8 mouse cellular contexts compared by ENCODE assay signal in the genomic region with DNA sequence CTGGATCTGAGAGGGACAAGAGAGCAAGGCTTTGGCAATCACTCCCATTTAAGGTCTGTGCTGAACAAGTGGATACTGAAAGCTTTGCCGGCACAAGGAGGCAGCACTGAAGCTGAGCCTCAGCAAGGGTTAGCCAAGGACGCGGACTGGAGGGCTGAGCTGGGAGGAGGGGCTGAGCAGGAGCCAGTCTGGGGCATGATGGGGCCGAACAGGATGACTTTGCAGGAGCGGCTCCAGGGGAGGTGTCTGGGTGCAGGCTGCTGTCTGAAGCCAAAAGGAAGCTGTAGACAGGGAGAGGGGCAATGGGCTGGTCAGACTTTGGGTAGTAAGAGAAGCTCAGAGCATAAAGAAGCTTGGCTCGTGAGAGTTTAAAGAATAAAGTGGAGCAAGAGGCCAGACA. TPM values are rescaled to one million over a fixed set of nuclear protein-coding genes. Genes with fewer than 3 reads are reported as not detected.
DNase-seq lines count a peak whose midpoint lies in the region; ATAC-seq and TF ChIP-seq lines count a peak whose summit lies in the region.

No protein-coding gene starts in this region.

- H3K27ac ChIP-seq in ES-Bruce4 (ENCODE audit: insufficient read depth, low read length), result no peak overlapping the region
- no peak overlapping the region for H3K27ac ChIP-seq in embryonic facial prominence, embryonic 11.5 days (replicated peaks; ENCODE audit: low read depth, low read length)
- no peak overlapping the region for H3K27ac ChIP-seq in liver, embryonic 13.5 days
- no peak overlapping the region for H3K27ac ChIP-seq in neural tube, embryonic 15.5 days (replicated peaks)

- no peak for TF ChIP-seq POLR2A in ES-Bruce4 (IDR thresholded peaks at IDR 0.05; ENCODE audit: insufficient read depth, low read length)

- no peaks in the 10 kb centered on the region for H3K36me3 ChIP-seq in ES-Bruce4 (ENCODE audit: control insufficient read depth, insufficient read depth, low read length, poor library complexity, severe bottlenecking)
- no peaks in the 10 kb centered on the region for H3K36me3 ChIP-seq in embryonic facial prominence, embryonic 11.5 days (replicated peaks; ENCODE audit: control insufficient read depth, insufficient read depth, low read depth, low read length)
- no peaks in the 10 kb centered on the region for H3K36me3 ChIP-seq in liver, embryonic 13.5 days
- H3K36me3 ChIP-seq in neural tube, embryonic 15.5 days, result no peaks in the 10 kb centered on the region

- no peaks in the 10 kb centered on the region for H3K27me3 ChIP-seq in ES-Bruce4 (ENCODE audit: control insufficient read depth, insufficient read depth, low read length, poor library complexity, severe bottlenecking)
- H3K27me3 ChIP-seq in embryonic facial prominence, embryonic 11.5 days (ENCODE audit: control insufficient read depth, insufficient read depth, low read length), result no peaks in the 10 kb centered on the region
- no peaks in the 10 kb centered on the region for H3K27me3 ChIP-seq in liver, embryonic 13.5 days
- no peaks in the 10 kb centered on the region for H3K27me3 ChIP-seq in neural tube, embryonic 15.5 days (replicated peaks)

- TF ChIP-seq EP300 in ES-Bruce4 (IDR thresholded peaks at IDR 0.05; ENCODE audit: insufficient read depth, low read depth, low read length), result peak; percentile 46; the same call in 1 of the 2 replicates

- H3K4me1 ChIP-seq in ES-Bruce4 (ENCODE audit: control insufficient read depth, insufficient read depth, low read length), result peaks cover 2% of the 10 kb centered on the region
- H3K4me1 ChIP-seq in embryonic facial prominence, embryonic 11.5 days (ENCODE audit: control insufficient read depth, insufficient read depth, low read length), result no peaks in the 10 kb centered on the region
- H3K4me1 ChIP-seq in liver, embryonic 13.5 days (replicated peaks), result peaks cover 17% of the 10 kb centered on the region
- H3K4me1 ChIP-seq in neural tube, embryonic 15.5 days, result peaks cover 5% of the 10 kb centered on the region; the same call in 1 of the 2 replicates

- WGBS in embryonic facial prominence, embryonic 11.5 days, result 9% methylated on average over 6 of the region's 6 CpGs
- 6% methylated on average over 6 of the region's 6 CpGs for WGBS in liver, embryonic 13.5 days (ENCODE audit: insufficient replicate concordance)
- 7% methylated on average over 6 of the region's 6 CpGs for WGBS in neural tube, embryonic 15.5 days

- no peak overlapping the region for H3K4me3 ChIP-seq in ES-Bruce4 (ENCODE audit: low read depth, low read length)
- H3K4me3 ChIP-seq in embryonic facial prominence, embryonic 11.5 days (ENCODE audit: low read depth, low read length), result no peak overlapping the region
- H3K4me3 ChIP-seq in liver, embryonic 13.5 days (replicated peaks), result no peak overlapping the region
- H3K4me3 ChIP-seq in neural tube, embryonic 15.5 days (replicated peaks), result no peak overlapping the region

- peak; percentile 57 for TF ChIP-seq CTCF in ES-Bruce4 (IDR thresholded peaks at IDR 0.05; ENCODE audit: low read depth, low read length)

- H3K9ac ChIP-seq in ES-Bruce4 (ENCODE audit: low read depth, poor library complexity, severe bottlenecking), result no peak overlapping the region
- H3K9ac ChIP-seq in embryonic facial prominence, embryonic 11.5 days (replicated peaks; ENCODE audit: low read length), result no peak overlapping the region
- no peak overlapping the region for H3K9ac ChIP-seq in liver, embryonic 13.5 days
- H3K9ac ChIP-seq in neural tube, embryonic 15.5 days (replicated peaks), result no peak overlapping the region

- peaks cover 8% of the 10 kb centered on the region for H3K9me3 ChIP-seq in ES-Bruce4 (replicated peaks; ENCODE audit: control insufficient read depth, insufficient read depth, low read length, poor library complexity, severe bottlenecking)
- H3K9me3 ChIP-seq in embryonic facial prominence, embryonic 11.5 days (replicated peaks; ENCODE audit: control insufficient read depth, low read length), result no peaks in the 10 kb centered on the region
- H3K9me3 ChIP-seq in liver, embryonic 13.5 days (replicated peaks), result no peaks in the 10 kb centered on the region
- H3K9me3 ChIP-seq in neural tube, embryonic 15.5 days (replicated peaks), result no peaks in the 10 kb centered on the region

- no peak overlapping the region for H3K4me2 ChIP-seq in embryonic facial prominence, embryonic 11.5 days (ENCODE audit: low read depth, low read length)
- no peak overlapping the region for H3K4me2 ChIP-seq in liver, embryonic 13.5 days
- H3K4me2 ChIP-seq in neural tube, embryonic 15.5 days, result 0 out of 2 replicates have a peak overlapping the region, but pooled peaks have one; percentile 19

- 0 out of 2 replicates have a peak, but pooled peaks have one; percentile 48 for ATAC-seq in embryonic facial prominence, embryonic 11.5 days (replicated peaks; ENCODE audit: insufficient number of reproducible peaks, low FRiP score, low TSS enrichment, low read depth)
- peak; percentile 84 for ATAC-seq in liver, embryonic 13.5 days (ENCODE audit: low read depth)
- no peak for ATAC-seq in neural tube, embryonic 15.5 days (ENCODE audit: low FRiP score)

- DNase-seq in adrenal gland, postnatal 10 days, result peak; percentile 79
- DNase-seq in embryonic facial prominence, embryonic 11.5 days (ENCODE audit: low spot score), result peak; percentile 65
- peak; percentile 75 to 81 for DNase-seq in heart, adult 18-20 months
- peak; percentile 57 for DNase-seq in kidney, adult 18-20 months
- DNase-seq in liver, embryonic 13.5 days, result peak; percentile 46
- peak; percentile 46 to 69 for DNase-seq in urinary bladder, postnatal 36 days (ENCODE audit: low spot score in 2 of 2)

RNA-seq across cellular contexts. Expression of a gene that starts 48.2 kb away (rescaled TPM):
- polyA plus RNA-seq in ES-Bruce4 (2011; ENCODE audit: insufficient read depth, insufficient read length, low read depth, missing spikeins), result 0.61 and 1.3 TPM in 2 replicates
- 10 to 100 TPM; 45.3 to 46.4 TPM for total RNA-seq in adrenal gland, postnatal 10 days (2021)
- polyA plus RNA-seq in embryonic facial prominence, embryonic 11.5 days (2014; fragmentation: Nextera tagmentation; extraction: Ambion mirVana), result 0.81 and 0.90 TPM in 2 replicates
- total RNA-seq in heart, adult 18-20 months (2021), result 1 to 10 TPM in 1 of 2 experiments, under 1 TPM in 1; 0.65 to 2.5 TPM
- 16.5 and 18.8 TPM in 2 replicates for polyA plus RNA-seq in liver, embryonic 13.5 days (2015; fragmentation: Nextera tagmentation; extraction: Ambion mirVana)
- polyA plus RNA-seq in neural tube, embryonic 15.5 days (2015; fragmentation: Nextera tagmentation; extraction: Ambion mirVana), result 0.88 and 9.5 TPM in 2 replicates

RNA-seq across cellular contexts. Expression of a gene that starts 51.3 kb away (rescaled TPM):
- 46.1 and 48.1 TPM in 2 replicates for polyA plus RNA-seq in ES-Bruce4 (2011; ENCODE audit: insufficient read depth, insufficient read length, low read depth, missing spikeins)
- total RNA-seq in adrenal gland, postnatal 10 days (2021), result 10 to 100 TPM; 30.9 to 32.6 TPM
- 4.9 and 5.0 TPM in 2 replicates for polyA plus RNA-seq in embryonic facial prominence, embryonic 11.5 days (2014; fragmentation: Nextera tagmentation; extraction: Ambion mirVana)
- total RNA-seq in heart, adult 18-20 months (2021), result 10 to 100 TPM; 46.0 to 53.0 TPM
- 0.45 and 0.67 TPM in 2 replicates for polyA plus RNA-seq in liver, embryonic 13.5 days (2015; fragmentation: Nextera tagmentation; extraction: Ambion mirVana)
- polyA plus RNA-seq in neural tube, embryonic 15.5 days (2015; fragmentation: Nextera tagmentation; extraction: Ambion mirVana), result 2.6 and 4.2 TPM in 2 replicates
